Mouse (Mus musculus): Measurements from ENCODE around the gene Qrich2.

- TF ChIP-seq POLR2A (IDR thresholded peaks at IDR 0.05; ENCODE audit: extremely low read depth, insufficient read depth, low read length) (no peak), CTCF (IDR thresholded peaks at IDR 0.05; ENCODE audit: extremely low read depth, insufficient read depth, low read length) (no peak)
Measured at GRCm38 (mm10) chr11:116423782-116424620, 42.0 kb downstream of the Qrich2 start.

All from cortical plate, adult 2 months (tissue).